Mouse (Mus musculus) liver, adult 2 months (tissue): Measurements from ENCODE around the gene Armc7. TPM values are rescaled to one million over a fixed set of nuclear protein-coding genes. Genes with fewer than 3 reads are reported as not detected.

Experiments
- DNase-seq: peaks from one replicate; pipeline ENCODE4 v3.0.0-alpha.2; 2011; ENCODE audit warnings: low read depth, low spot score; ENCODE audit errors: extremely low read depth
- H3K27ac ChIP-seq: fragments of 200-500 bp; replicated peaks from 2 replicates; pipeline ENCODE4 v1.5.1; 2012; ENCODE audit warnings: low read depth, mild to moderate bottlenecking, control low read depth, inconsistent platforms, low read length; ENCODE audit not compliant: insufficient read depth
- H3K27me3 ChIP-seq: fragments of 200-500 bp; 2 replicates; pipeline ENCODE4 v1.6.1; 2012; ENCODE audit warnings: mild to moderate bottlenecking, moderate library complexity, low read length, inconsistent platforms; ENCODE audit not compliant: control insufficient read depth, insufficient read depth
- H3K36me3 ChIP-seq: fragments of 200-500 bp; 2 replicates; pipeline ENCODE4 v1.6.1; 2012; ENCODE audit warnings: low read length, inconsistent platforms; ENCODE audit not compliant: control insufficient read depth, insufficient read depth
- H3K4me1 ChIP-seq: fragments of 200-500 bp; 2 replicates; pipeline ENCODE4 v1.6.1; 2011; ENCODE audit warnings: low read length; ENCODE audit not compliant: control insufficient read depth, insufficient read depth
- H3K4me3 ChIP-seq: fragments of 200-500 bp; 2 replicates; pipeline ENCODE4 v1.5.1; 2011; ENCODE audit warnings: low read depth, mild to moderate bottlenecking, control low read depth, low read length, moderate library complexity; ENCODE audit not compliant: insufficient read depth
- H3K79me2 ChIP-seq: fragments of 200-500 bp; 2 replicates; pipeline ENCODE4 v1.6.1; 2012; ENCODE audit warnings: inconsistent platforms, mild to moderate bottlenecking, low read length, moderate library complexity; ENCODE audit not compliant: control insufficient read depth, insufficient read depth
- H3K9ac ChIP-seq: fragments of 200-500 bp; 2 replicates; pipeline ENCODE4 v1.6.1; 2012; ENCODE audit warnings: low read depth, mild to moderate bottlenecking, control low read depth, inconsistent platforms, low read length
- CTCF ChIP-seq: fragments of 200-500 bp; IDR thresholded peaks from 2 replicates; pipeline ENCODE4 v1.5.1; 2011; ENCODE audit warnings: low read depth, low read length, control low read depth
- POLR2A ChIP-seq: fragments of 200-500 bp; IDR thresholded peaks from 2 replicates; pipeline ENCODE4 v1.6.1; 2011; ENCODE audit warnings: low read length, control low read depth; ENCODE audit not compliant: insufficient read depth; ENCODE audit errors: extremely low read depth
- WGBS: fragments of 180-500 bp; shearing (Covaris S2); methylation state at CpG from one replicate; pipeline ENCODE4 v1.1.7; 2018; 5-methylcytosine and 5-hydroxymethylcytosine counted together
- polyA plus RNA-seq: library from polyadenylated mRNA; depleted of rRNA; stranded (reverse); fragments of >200 nt; gene quantifications from 2 replicates; pipeline ENCODE4 v1.2.3, GENCODE M21; 2012; rRNA removed
- total RNA-seq: library from RNA; depleted of rRNA; stranded (reverse); fragments of >200 nt; gene quantifications from 2 replicates; pipeline ENCODE4 v1.2.3, GENCODE M21; 2014; rRNA removed

The Armc7 gene
- total and polyA plus RNA-seq, 2 experiments = 1.6 to 4.0 TPM

DNA sequence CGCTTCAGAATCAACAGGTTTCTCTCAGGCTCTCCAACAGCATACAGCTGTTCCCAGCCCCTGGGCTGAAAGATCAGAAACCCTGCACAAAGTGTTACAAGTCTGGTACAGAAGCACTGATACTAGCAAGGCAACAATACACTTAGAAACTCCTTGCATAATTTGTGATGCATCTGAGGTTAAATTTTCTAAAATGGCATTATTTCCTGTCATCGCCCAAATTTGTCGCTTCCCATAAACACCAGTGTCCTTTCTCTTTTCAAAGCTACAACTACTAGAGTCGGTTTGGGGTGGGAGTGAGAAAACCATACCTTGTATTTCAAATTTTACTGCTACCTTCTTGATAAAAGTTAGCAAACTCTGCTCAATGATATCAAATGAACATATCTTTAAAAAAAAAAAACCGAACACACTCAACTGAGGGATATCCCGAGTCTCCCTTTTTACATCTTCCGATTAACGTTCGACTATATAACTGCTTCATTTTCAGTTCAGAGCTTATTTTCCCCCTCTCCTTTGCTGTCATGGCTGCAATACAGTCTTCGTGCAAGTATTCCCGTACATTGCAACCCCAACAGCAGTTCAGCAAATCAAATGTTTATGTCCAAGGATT, 59.4 kb downstream of the Armc7 start:
- no peak for DNase-seq
- Histone ChIP-seq H3K27me3 (no peaks in the 10 kb centered on the region), H3K4me1 (peaks cover 4% of the 10 kb centered on the region; the same call in 1 of the 2 replicates), H3K27ac (no peak overlapping the region), H3K4me3 (peak overlapping the region; percentile 91), H3K9ac (peak overlapping the region; percentile 89), H3K36me3 (peaks cover 28% of the 10 kb centered on the region), H3K79me2 (no peaks in the 10 kb centered on the region; the same call in 1 of the 2 replicates)
- no peak for TF ChIP-seq POLR2A
- no peak for TF ChIP-seq CTCF
- WGBS = 6% methylated on average over 11 of the region's 11 CpGs

DNA sequence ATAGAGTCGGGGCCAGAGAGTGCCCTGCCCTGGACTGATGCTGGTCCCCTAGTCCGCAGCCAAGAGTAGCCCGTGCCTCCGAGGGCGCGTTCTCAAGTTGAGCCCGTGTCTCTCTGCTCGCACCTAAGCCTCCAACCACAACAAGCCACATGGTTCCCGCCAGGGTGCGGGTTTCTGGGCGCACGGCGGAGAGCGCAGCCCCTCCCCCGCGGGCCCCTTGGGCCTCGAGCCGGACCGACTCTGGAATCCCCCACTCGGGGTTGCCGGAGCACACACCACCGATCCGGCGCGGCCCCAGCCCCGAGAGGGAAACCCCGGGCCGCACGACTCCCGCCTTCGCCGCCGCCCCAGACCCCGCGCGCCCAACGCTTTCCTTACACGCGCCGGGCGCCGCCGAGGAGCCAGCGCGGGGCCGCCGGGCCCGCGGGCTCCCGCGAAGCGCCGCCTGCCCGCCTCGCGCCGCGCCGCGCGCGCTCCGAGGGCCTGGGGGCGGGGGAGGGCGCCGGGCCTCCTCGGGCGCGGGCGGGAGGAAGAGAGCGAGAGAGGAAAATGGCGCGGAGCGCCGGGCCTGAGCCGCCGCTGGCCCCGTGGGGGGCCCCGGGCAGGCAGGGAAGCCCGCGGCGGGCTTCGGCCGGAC, 60.1 kb downstream of the Armc7 start:
- Histone ChIP-seq H3K9ac (peak overlapping the region; percentile 89), H3K36me3 (peaks cover 24% of the 10 kb centered on the region), H3K4me3 (peak overlapping the region; percentile 91), H3K79me2 (no peaks in the 10 kb centered on the region; the same call in 1 of the 2 replicates), H3K27me3 (no peaks in the 10 kb centered on the region), H3K4me1 (peaks cover 4% of the 10 kb centered on the region; the same call in 1 of the 2 replicates), H3K27ac (peak overlapping the region; percentile 86)
- WGBS = under 1% methylated on average over 73 of the region's 84 CpGs
- no peak for DNase-seq
- TF ChIP-seq POLR2A = no peak
- TF ChIP-seq CTCF = no peak

DNA sequence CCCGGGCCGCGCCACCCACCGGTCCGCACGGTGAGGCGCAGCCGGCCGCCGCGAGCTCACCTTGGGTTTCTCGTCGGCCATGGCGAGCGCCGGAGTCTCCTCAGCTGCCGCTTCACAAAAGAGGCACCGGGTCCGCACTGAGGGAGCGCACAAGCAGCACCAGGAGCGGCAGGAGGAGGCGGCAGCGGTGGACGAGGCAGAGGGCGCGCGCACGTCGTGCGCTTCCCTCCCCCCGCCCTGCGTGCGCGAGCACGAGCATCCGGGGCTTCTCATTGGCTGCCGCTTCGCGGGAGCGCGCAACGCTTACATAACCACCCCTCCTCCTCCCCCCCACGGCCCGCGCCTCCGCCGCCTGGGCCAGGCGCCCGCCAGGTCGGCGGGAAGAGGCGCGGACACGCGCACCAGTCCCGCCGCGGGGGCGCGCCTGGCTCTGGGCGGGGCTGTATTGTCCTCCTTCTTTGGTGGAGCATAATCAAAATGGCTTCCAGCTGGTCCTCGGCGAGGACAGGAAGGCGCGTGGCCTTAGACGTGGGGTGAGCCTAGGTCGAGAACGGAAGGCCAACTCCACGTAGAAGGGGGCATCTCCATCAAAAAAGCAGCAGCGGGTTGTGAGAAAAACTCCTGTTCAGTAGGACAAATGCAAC, 60.7 kb downstream of the Armc7 start, which contains the start of gene Sumo2:
Sumo2 (minus strand) TSS at position 239 of the 644 bp plus-strand sequence.
- peak within 1 kb of the TSS; percentile 89 for H3K9ac ChIP-seq
- TF ChIP-seq CTCF (no peak), POLR2A (peak; percentile 63)
- H3K36me3 ChIP-seq = peaks cover 24% of the 10 kb centered on the region
- peak; percentile 73 for DNase-seq
- peak within 1 kb of the TSS; percentile 91 for H3K4me3 ChIP-seq
- 2% methylated on average over 70 of the region's 70 CpGs for WGBS
- no peaks in the 10 kb centered on the region; the same call in 1 of the 2 replicates for H3K79me2 ChIP-seq
- H3K27ac ChIP-seq = peak within 1 kb of the TSS; percentile 86
- H3K4me1 ChIP-seq = peaks cover 4% of the 10 kb centered on the region; the same call in 1 of the 2 replicates
- H3K27me3 ChIP-seq = no peaks in the 10 kb centered on the region

DNA sequence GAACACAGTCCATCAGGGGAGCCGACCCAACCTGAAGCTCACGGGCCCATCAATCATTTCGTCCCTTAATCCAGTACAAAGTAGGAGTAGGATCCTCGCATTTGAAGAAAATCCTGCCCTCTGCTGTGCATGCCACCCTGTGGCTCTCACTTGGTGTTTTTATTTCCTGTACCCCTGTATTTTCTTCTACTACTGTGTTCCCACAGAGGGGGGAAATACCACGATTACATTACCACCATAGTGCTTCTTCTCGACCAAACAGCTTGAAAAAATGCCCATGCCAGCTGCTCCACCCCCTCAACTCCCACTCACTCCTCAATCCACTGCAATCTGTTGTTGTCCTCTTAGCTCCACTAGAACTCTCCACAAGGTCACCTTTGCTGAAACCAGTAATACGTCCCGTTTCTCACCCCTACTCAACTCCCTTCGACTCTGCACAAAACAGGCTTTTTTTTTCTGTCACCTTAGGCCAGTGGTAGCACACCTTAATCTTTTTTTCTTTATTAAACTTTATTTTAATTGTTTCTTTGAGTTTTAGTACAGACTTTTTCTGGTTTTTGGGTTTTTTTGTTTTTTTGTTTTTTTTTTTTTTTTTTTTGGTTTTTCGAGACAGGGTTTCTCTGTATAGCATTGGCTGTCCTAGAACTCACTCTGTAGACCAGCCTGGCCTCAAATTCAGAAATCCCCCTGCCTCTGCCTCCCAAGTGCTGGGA, 61.5 kb downstream of the Armc7 start:
- H3K36me3 ChIP-seq = peaks cover 15% of the 10 kb centered on the region
- H3K4me1 ChIP-seq = peaks cover 4% of the 10 kb centered on the region; the same call in 1 of the 2 replicates
- 91% methylated on average over 10 of the region's 10 CpGs for WGBS
- no peak overlapping the region; the same call in 1 of the 2 replicates for H3K27ac ChIP-seq
- TF ChIP-seq POLR2A (no peak), CTCF (no peak)
- H3K27me3 ChIP-seq = no peaks in the 10 kb centered on the region
- DNase-seq = no peak
- no peak overlapping the region for H3K9ac ChIP-seq
- H3K79me2 ChIP-seq = no peaks in the 10 kb centered on the region; the same call in 1 of the 2 replicates
- H3K4me3 ChIP-seq = no peak overlapping the region

DNA sequence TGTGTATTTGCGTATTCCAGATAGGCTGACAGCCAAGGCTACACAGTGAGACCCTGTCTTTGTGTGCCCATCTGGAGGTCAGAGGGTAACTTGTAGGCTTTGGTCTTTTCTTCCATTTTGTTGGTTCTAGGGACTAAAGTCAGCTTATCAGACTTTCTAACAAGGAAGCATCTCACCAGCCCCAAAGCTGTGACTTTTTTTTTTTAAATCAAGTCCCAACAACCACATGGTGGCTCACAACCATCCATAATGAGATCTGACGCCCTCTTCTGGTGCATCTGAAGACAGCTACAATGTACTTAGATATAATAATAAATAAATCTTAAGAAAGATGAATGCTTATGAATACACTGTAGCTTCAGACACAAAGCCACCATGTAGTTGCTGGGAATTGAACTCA, 62.6 kb downstream of the Armc7 start:
- WGBS = 57% methylated on average over 2 of the region's 2 CpGs
- peaks cover 4% of the 10 kb centered on the region; the same call in 1 of the 2 replicates for H3K4me1 ChIP-seq
- no peaks in the 10 kb centered on the region; the same call in 1 of the 2 replicates for H3K79me2 ChIP-seq
- no peak overlapping the region for H3K4me3 ChIP-seq
- H3K36me3 ChIP-seq = peaks cover 8% of the 10 kb centered on the region
- DNase-seq = no peak
- no peak overlapping the region for H3K9ac ChIP-seq
- H3K27me3 ChIP-seq = no peaks in the 10 kb centered on the region
- H3K27ac ChIP-seq = no peak overlapping the region
- TF ChIP-seq CTCF (no peak), POLR2A (no peak)

Other genes with a start within 250 kb of the Armc7 start
- gene Grin2c, start 208.4 kb upstream of the Armc7 start, total RNA-seq = under 0.01 TPM in 1 of 2 replicates, not detected in the other
- 0.05 and 0.07 TPM in 2 replicates for gene Grin2c, start 208.4 kb upstream of the Armc7 start, polyA plus RNA-seq
- 13.7 and 15.8 TPM in 2 replicates for gene Fdxr, start 198.6 kb upstream of the Armc7 start, total RNA-seq
- gene Fdxr, start 198.6 kb upstream of the Armc7 start, polyA plus RNA-seq = 28.3 and 28.4 TPM in 2 replicates
- gene Fads6, start 178.0 kb upstream of the Armc7 start, total RNA-seq = 56.1 and 78.8 TPM in 2 replicates
- 55.3 and 66.0 TPM in 2 replicates for gene Fads6, start 178.0 kb upstream of the Armc7 start, polyA plus RNA-seq
- gene Otop2, start 168.5 kb upstream of the Armc7 start, total RNA-seq = not detected in 2 replicates
- not detected in 2 replicates for gene Otop2, start 168.5 kb upstream of the Armc7 start, polyA plus RNA-seq
- gene Ush1g, start 153.6 kb upstream of the Armc7 start, total RNA-seq = 0.20 and 0.28 TPM in 2 replicates
- gene Ush1g, start 153.6 kb upstream of the Armc7 start, polyA plus RNA-seq = 0.26 and 0.50 TPM in 2 replicates
- not detected in 2 replicates for gene Otop3, start 140.9 kb upstream of the Armc7 start, total RNA-seq
- gene Otop3, start 140.9 kb upstream of the Armc7 start, polyA plus RNA-seq = not detected in 2 replicates
- gene Hid1, start 107.9 kb upstream of the Armc7 start, total RNA-seq = 0.55 and 1.3 TPM in 2 replicates
- gene Hid1, start 107.9 kb upstream of the Armc7 start, polyA plus RNA-seq = 1.1 and 3.1 TPM in 2 replicates
- 1.3 and 1.4 TPM in 2 replicates for gene Cdr2l, start 93.8 kb upstream of the Armc7 start, total RNA-seq
- 2.4 and 2.7 TPM in 2 replicates for gene Cdr2l, start 93.8 kb upstream of the Armc7 start, polyA plus RNA-seq
- gene Mrpl58, start 71.9 kb upstream of the Armc7 start, total RNA-seq = 54.7 and 67.2 TPM in 2 replicates
- 67.5 and 70.0 TPM in 2 replicates for gene Mrpl58, start 71.9 kb upstream of the Armc7 start, polyA plus RNA-seq
- gene Atp5h, start 55.7 kb upstream of the Armc7 start, total RNA-seq = 480 and 648 TPM in 2 replicates
- gene Atp5h, start 55.7 kb upstream of the Armc7 start, polyA plus RNA-seq = 103 and 134 TPM in 2 replicates
- gene Kctd2, start 55.5 kb upstream of the Armc7 start, total RNA-seq = 10.0 and 14.2 TPM in 2 replicates
- 18.2 and 21.1 TPM in 2 replicates for gene Kctd2, start 55.5 kb upstream of the Armc7 start, polyA plus RNA-seq
- 0.74 and 0.94 TPM in 2 replicates for gene Trim80, start 35.1 kb upstream of the Armc7 start, total RNA-seq
- 2.0 and 4.0 TPM in 2 replicates for gene Trim80, start 35.1 kb upstream of the Armc7 start, polyA plus RNA-seq
- 23.0 and 36.3 TPM in 2 replicates for gene Slc16a5, start 13.2 kb upstream of the Armc7 start, total RNA-seq
- 49.1 and 101 TPM in 2 replicates for gene Slc16a5, start 13.2 kb upstream of the Armc7 start, polyA plus RNA-seq
- gene Nt5c, start 16.2 kb downstream of the Armc7 start, total RNA-seq = 39.2 and 39.5 TPM in 2 replicates
- 29.6 and 32.6 TPM in 2 replicates for gene Nt5c, start 16.2 kb downstream of the Armc7 start, polyA plus RNA-seq
- 14.1 and 17.2 TPM in 2 replicates for gene Jpt1, start 38.7 kb downstream of the Armc7 start, total RNA-seq
- gene Jpt1, start 38.7 kb downstream of the Armc7 start, polyA plus RNA-seq = 25.1 and 28.4 TPM in 2 replicates
- 106 and 107 TPM in 2 replicates for gene Sumo2, start 60.6 kb downstream of the Armc7 start, total RNA-seq
- gene Sumo2, start 60.6 kb downstream of the Armc7 start, polyA plus RNA-seq = 24.0 and 27.2 TPM in 2 replicates
- 21.8 and 24.3 TPM in 2 replicates for gene Nup85, start 88.8 kb downstream of the Armc7 start, total RNA-seq
- 21.9 and 22.4 TPM in 2 replicates for gene Nup85, start 88.8 kb downstream of the Armc7 start, polyA plus RNA-seq
- 48.1 and 50.4 TPM in 2 replicates for gene Mrps7, start 128.3 kb downstream of the Armc7 start, total RNA-seq
- gene Mrps7, start 128.3 kb downstream of the Armc7 start, polyA plus RNA-seq = 32.9 and 39.2 TPM in 2 replicates
- 1.7 and 3.2 TPM in 2 replicates for gene Gga3, start 128.4 kb downstream of the Armc7 start, total RNA-seq
- gene Gga3, start 128.4 kb downstream of the Armc7 start, polyA plus RNA-seq = 5.9 and 8.3 TPM in 2 replicates
- 35.5 and 40.3 TPM in 2 replicates for gene Mif4gd, start 137.3 kb downstream of the Armc7 start, total RNA-seq
- 108 and 132 TPM in 2 replicates for gene Mif4gd, start 137.3 kb downstream of the Armc7 start, polyA plus RNA-seq
- 8.9 and 14.5 TPM in 2 replicates for gene Slc25a19, start 152.6 kb downstream of the Armc7 start, total RNA-seq
- gene Slc25a19, start 152.6 kb downstream of the Armc7 start, polyA plus RNA-seq = 19.5 and 21.3 TPM in 2 replicates
- gene Grb2, start 232.9 kb downstream of the Armc7 start, total RNA-seq = 14.7 and 17.3 TPM in 2 replicates
- gene Grb2, start 232.9 kb downstream of the Armc7 start, polyA plus RNA-seq = 27.7 and 28.4 TPM in 2 replicates